Mouse (Mus musculus) skeletal muscle tissue, adult 2 months (tissue): ENCODE measurements around the gene Gm9922.

Experiments
- DNase-seq: peaks from one replicate; pipeline ENCODE4 v3.0.0-alpha.2; 2012; ENCODE audit warnings: low read depth, low spot score

The Gm9922 gene

DNA sequence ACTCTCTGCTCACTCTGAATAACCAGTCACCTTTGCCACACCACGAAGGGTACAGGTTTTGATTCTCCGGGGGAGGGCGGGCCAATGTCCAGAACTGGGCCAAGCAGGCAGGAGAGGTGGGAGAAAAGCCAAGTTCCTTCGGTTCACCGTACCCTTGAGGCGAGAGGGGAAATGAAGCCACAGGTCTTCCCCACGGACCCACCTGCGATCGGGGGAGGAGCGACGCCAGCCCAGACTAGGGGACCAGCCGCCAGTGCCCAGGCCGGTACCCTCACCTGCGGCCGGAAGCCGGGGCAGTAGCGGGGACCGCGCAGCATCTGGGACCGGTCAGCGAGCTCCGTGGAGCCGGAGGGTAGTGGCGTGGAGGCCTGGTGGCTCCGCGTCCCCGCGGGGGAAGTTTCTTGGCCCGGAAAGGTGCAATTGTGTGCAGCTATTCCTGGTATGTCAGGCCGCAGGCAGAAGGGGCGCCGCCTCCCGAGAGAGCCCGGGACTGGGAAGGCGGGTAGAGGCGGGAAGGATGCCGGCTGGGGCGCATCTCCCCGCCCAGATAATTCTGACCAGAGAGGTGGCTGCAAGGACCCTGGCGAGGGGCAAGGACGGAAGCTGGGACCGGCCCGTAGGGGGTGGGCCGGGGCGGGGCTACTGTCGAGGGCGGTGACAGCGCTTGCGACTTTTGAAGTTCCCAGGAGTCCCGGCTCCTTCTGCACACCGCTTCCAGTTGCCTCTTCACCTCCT lies at the start of gene Gm9922, which contains the start of gene Lmo7:
Gene Gm9922 (minus strand): TSS at position 578 of the 735 bp plus-strand sequence.
Gene Lmo7 (plus strand): TSS at position 721 of the 735 bp plus-strand sequence.
- peak; percentile 36 for DNase-seq

DNA sequence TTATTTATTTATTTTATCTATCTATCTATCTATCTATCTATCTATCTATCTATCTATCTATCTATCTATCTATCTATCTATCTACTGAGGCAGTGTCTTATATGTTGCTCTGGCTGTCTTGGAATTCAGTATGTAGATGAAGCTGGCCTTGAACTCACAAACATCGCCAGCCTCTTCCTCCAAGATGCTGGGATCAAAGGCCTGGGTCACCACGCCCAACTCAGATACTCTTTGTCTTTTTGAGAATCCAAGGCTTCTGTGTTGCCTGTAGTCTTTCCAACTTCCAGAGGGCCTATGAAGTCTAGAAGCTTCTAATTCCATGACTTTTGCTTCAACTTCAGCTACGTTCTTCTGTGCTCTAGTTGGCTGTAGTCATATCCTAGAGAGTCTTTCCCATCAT lies 48.8 kb upstream of the Gm9922 start:
- DNase-seq: no peak

- DNase-seq: no peak
Observed at GRCm38 (mm10) chr14:101777129-101777493, 47.5 kb upstream of the Gm9922 start.

DNA sequence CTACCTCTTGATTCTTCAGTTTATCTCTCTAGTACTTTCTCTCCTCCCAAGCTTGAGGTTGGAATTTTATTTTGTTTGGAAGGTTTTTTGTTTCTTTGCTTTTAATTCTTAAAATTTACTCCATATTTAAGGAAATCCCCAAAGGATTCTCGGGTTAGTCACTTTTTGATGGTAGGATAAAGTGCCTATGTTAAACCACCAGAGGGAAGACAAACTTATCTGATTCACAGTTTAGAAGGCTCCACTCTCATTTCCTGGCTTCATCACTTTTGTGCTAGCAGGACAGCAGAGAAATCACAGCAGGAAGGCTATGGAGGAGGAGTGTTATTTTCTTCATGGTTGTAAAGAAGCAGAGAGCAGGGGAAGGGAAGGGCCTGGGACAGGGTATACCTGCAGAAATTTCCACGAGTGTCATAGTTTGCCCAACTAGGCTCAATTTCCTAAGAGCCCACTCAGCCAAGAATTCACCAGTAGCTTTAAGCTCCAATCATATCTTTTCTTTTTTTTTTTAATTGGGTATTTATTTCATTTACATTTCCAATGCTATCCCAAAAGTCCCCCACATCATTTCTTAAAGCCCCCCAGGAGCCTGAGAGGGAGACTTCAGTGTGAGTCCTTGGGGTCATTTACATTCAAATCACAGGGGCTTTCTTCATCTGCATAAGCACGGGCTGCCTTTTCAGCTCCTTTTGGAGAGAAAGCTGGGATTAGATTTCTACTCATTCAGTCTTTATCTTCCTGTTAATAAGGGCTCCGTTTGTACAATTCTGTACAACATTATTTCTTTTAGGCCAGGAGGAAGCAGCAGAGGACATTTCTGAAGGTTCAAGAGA lies 46.9 kb upstream of the Gm9922 start:
- DNase-seq: no peak

- DNase-seq: no peak
Observed at GRCm38 (mm10) chr14:101774631-101775030, 45.0 kb upstream of the Gm9922 start.

GRCm38 (mm10) chr14:101771756-101772155 lies 42.1 kb upstream of the Gm9922 start:
- no peak for DNase-seq

DNA sequence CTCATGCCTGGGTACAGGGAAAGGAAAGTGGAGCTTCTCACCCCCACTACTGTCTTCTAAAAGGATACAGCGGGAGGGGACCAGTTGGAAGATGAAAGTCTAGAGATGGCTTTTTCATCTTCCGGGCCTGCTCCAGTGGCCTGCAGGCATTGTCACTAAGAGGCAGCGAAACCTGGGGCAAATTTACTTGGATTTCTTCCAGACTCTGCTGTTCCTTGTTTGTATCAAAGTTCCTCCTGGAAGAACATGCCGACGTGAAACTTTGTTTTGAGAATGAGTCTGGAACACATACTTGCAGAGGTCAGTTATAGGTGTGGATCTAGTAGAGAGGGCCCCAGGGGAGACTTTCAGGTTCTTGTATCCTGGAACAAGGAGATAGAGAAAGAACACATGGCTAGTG lies 41.7 kb upstream of the Gm9922 start:
- DNase-seq: no peak

DNA sequence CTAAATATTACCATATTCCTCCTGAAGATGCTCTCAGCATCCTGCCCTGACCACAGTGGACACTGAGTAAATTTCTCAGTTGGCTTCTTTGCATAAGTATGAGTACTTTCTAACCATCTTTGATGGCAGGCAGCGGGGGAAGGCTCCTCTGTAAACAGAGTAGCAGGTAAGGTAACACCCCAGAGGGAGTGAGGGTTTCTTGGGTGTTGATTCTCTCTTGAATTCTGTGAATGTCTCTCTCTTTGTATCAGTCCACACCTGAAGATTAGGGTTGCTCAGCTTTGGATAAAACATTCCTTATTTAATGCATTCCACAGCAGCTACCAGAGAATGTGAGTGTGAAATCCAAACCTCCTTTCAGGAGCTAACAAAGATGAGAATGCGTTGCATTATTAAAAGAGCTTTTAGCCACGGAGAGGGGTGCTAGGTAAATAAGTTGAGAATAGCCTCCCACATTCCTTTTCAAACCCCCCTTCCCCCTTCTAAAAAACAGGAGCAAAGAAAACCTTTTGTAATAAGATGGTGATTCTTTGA lies 34.2 kb upstream of the Gm9922 start:
- DNase-seq: no peak

- no peak for DNase-seq
Observed at GRCm38 (mm10) chr14:101762267-101762666, 32.7 kb upstream of the Gm9922 start.

DNA sequence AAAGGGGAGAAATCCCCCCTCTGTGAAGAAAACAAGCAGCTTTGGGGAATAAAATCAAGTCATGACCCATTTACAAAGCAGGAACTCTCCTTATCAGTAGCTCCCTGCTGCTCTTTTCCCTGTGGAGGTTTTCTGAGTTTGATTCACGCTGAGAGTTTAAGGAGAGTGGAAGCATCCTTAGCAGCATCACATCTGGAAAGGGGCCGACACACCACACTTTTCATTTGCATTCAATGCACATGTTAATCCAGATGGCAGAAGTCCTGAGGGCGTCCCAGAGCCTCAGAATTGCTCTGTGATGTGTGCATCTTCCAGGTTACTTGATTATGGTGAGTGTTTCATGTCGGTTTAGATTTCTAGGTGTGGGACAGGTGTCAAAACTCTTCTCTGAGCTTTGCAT lies 25.8 kb upstream of the Gm9922 start:
- no peak for DNase-seq

DNA sequence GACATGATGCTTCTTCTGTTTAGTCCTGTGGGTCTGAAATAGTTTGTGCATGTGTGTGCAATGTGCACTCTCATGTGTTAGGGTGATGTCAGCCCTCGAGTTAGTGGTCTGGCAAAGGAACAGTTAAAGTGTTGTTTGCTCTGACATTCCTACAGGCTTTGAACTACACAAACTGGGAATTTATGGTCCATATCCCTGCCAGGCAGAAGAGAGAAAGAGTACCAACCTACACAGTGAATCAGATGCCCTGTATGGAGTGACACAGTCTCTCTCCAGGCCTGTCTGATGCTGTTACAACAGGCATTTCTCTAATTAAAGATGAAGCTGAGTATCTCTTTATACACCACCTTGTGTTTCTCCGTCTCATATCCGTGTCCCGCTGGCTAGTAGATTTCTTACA lies 21.3 kb upstream of the Gm9922 start:
- DNase-seq: no peak

DNA sequence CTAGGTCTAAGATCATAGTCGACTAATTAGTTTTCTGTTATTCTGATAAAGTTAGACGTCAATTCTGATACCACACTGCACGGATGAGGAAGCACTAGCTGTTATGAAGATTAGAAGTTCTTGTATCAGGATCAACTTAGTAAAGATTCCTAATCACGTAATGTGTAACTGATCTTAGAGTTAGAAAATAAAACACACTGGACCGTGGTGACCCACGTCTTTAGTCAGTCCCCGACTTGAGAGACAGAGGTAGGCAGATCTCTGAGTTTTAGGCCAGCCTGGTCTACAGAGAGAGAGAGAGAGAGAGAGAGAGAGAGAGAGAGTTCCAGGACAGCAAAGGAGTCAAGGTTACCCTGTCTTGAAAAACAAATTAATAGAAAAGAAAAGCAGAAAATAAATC lies 18.8 kb upstream of the Gm9922 start:
- DNase-seq: no peak

DNA sequence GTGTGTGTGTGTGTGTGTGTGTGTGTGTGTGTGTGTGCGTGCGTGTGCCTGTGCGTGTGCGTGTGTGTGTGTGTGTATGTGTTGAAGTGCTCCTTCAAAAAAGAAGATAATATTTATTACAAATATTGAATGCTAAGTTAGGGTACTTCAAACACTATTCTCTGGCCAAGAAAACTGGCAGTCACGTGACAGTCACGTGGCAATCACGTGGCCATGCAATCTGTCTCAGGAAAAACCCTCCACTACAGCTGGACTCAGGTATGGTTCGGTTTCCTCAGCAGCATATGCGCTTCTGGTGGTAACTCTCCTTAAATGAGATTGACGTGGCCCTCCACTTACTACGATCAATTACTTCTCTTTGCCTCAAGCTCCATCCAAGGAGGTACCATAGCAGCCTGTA lies 18.2 kb upstream of the Gm9922 start:
- DNase-seq: no peak

DNA sequence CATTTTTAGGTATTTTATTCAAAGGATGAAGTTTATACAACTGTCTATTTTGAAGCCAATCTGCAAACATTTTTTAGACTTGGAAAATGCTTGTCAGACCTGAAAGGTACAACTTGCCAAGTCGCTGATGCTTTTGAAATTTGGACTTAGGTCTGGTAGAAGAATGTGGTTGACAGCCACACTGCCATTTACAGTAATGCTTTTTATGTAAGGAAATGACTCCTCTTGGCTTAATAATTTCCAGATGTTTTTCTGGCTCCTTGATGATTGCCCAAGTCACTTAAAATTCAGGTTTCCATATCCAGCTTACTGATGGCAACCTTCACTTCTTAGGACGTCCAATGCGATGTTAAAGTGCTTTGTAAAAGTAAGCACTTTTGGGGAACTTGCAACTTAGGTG lies 17.0 kb upstream of the Gm9922 start:
- no peak for DNase-seq

DNA sequence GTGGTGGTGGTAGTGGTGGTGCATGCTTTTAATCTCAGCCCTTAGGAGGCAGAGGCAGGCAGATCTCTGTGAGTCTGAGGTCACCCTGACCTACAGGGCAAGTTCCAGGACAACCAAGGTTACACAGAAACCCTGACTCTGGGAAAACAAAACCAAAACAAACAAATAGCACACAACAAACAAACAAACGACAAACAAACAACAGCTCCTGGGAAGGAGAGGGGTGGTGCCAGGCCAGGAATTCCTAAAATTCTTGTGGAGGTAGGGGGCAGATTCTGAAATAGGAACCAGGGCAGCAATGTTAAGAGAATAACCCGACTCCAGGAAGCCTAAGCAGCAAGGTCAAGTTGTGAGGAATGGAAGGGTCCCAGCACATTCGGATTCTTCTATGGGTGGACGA lies 7.9 kb upstream of the Gm9922 start:
- DNase-seq: no peak

- no peak for DNase-seq
Observed at GRCm38 (mm10) chr14:101733542-101734303, 4.1 kb upstream of the Gm9922 start.

DNA sequence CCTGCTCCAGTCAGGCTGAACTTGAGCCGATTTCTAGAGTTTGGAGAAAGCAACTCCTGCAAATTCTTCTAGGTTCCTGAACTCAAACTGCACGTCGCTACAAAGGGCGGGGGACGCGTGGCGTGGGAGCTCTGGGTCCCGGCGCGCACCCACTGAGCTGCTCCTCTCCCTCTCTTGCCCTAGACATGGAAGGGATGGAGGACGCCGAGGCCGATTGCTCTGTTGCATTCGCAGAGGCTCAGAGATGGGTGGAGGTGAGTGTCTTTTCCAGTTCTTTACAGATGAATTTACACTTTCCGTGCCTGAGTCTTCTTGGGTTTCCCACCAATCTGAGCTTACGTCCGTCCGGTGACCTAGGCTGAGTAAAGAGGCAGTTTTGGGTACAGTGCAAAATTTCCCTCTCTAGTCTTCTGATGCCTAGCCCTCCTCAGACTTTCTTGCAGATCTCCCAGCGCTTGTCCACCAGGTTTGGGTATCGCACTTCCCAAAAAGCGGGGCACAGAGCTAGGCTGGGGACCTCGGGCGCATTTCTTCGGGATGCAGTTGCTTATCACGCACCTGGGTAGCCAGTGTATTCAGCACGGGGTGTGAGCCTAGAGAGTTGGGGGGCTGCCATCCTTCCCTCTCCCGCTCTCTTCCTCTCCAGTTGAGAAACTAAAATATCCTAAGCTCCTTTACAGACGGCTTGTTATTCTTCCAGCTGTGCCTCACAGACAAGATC lies 518 bp upstream of the Gm9922 start:
- no peak for DNase-seq

DNA sequence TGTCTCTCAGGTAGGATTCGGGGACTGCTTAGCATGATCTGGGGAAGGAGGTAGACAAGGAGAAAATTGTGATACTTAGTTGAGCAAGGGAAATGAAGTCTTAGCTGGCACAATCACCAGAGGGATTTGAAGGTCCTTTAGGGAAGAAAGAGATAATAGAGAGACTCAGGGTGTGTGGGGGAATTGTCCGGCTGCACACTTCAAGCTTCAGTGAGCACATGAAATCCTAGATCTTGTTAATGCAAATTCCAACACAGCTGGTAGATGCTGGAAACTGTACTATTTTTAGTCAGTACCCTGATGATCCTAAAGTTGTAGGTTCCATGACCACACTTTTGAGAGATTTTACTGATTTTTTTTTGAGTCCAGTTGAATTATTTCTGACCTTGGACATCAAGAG lies 15.2 kb downstream of the Gm9922 start:
- no peak for DNase-seq

- no peak for DNase-seq
Observed at GRCm38 (mm10) chr14:101707088-101707487, 22.5 kb downstream of the Gm9922 start.

- DNase-seq: no peak
Observed at GRCm38 (mm10) chr14:101704479-101704878, 25.1 kb downstream of the Gm9922 start.

GRCm38 (mm10) chr14:101688406-101688805 lies 41.2 kb downstream of the Gm9922 start:
- peak; percentile 28 for DNase-seq
